Mouse (Mus musculus) liver, embryonic 14.5 days (tissue): ENCODE data around the gene Doxl2.

ENCODE experiments used
- CTCF ChIP-seq: IDR thresholded peaks from 2 replicates; pipeline ENCODE4 v1.5.1; 2016; ENCODE audit warnings: antibody characterized with exemption, low read depth, control low read depth
- EP300 ChIP-seq: IDR thresholded peaks from 2 replicates; pipeline ENCODE4 v1.6.1; 2016; ENCODE audit warnings: antibody characterized with exemption, low read depth

DNA sequence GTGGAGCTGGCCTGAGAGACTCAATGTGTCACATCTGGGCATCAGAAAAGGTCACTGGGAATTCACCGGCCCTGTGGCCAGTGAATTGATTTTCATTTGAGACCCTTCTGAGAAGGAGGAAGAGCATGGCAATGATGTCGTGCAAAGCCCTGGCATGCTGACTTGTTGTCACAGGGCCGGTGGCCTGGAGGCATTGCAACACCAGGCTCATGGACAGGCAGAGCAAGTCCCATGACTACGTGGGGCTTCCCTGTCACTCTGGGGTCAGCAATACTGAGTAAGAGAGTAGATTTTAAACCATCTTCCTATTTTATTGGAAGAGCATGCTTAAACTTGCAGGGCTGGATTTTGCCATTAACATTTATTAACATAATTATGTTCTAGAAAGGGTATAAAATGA, 38.3 kb downstream of the Doxl2 start:
- TF ChIP-seq CTCF, result no peak
- TF ChIP-seq EP300, result no peak
